Mouse (Mus musculus) megakaryocyte, embryonic 14.5 days (primary cell): ENCODE results near the gene Inpp5a. TPM values are rescaled to one million over a fixed set of nuclear protein-coding genes. Genes with fewer than 3 reads are reported as not detected.

Experiments
- H3K27me3 ChIP-seq: replicated peaks from 2 replicates; pipeline ENCODE3; 2012; ENCODE audit warnings: inconsistent platforms
- H3K36me3 ChIP-seq: replicated peaks from 2 replicates; pipeline ENCODE3; 2012; ENCODE audit warnings: low read length, inconsistent platforms, mixed read lengths
- H3K4me1 ChIP-seq: 2 replicates; pipeline ENCODE4 v1.6.1; 2012; ENCODE audit warnings: inconsistent platforms
- H3K4me3 ChIP-seq: replicated peaks from 2 replicates; pipeline ENCODE3; 2012; ENCODE audit warnings: moderate library complexity, mild to moderate bottlenecking, inconsistent platforms
- H3K9me3 ChIP-seq: 2 replicates; pipeline ENCODE4 v1.6.1; 2012; ENCODE audit warnings: inconsistent platforms
- FLI1 ChIP-seq: IDR thresholded peaks from 2 replicates; pipeline ENCODE4 v1.6.1; 2012; ENCODE audit warnings: low read length, inconsistent platforms, mixed read lengths
- GATA1 ChIP-seq: IDR thresholded peaks from 3 replicates; pipeline ENCODE4 v1.6.1; 2012; ENCODE audit warnings: mixed read lengths, low read length, inconsistent platforms, borderline replicate concordance
- polyA plus RNA-seq: library from polyadenylated mRNA; stranded (reverse); fragments of >175 nt; gene quantifications from 2 replicates; pipeline ENCODE4 v1.2.3, GENCODE M21; 2012; ENCODE audit warnings: low replicate concordance; ENCODE audit not compliant: insufficient read depth

Inpp5a gene
- polyA plus RNA-seq, 1 experiment, result 95.0 TPM

GRCm38 (mm10) chr7:139360890-139361559, 27.9 kb upstream of the Inpp5a start:
- Histone ChIP-seq H3K4me3 (peak overlapping the region; percentile 2), H3K36me3 (no peaks in the 10 kb centered on the region), H3K27me3 (no peaks in the 10 kb centered on the region), H3K9me3 (no peaks in the 10 kb centered on the region), H3K4me1 (peaks cover 98% of the 10 kb centered on the region)
- TF ChIP-seq GATA1 (no peak), FLI1 (no peak)

- H3K4me1 ChIP-seq, result peaks cover 100% of the 10 kb centered on the region
- TF ChIP-seq GATA1, result no peak
- no peak for TF ChIP-seq FLI1
These were observed 27.1 kb upstream of the Inpp5a start for GRCm38 (mm10) chr7:139361799-139362198.

GRCm38 (mm10) chr7:139362514-139362913, 26.4 kb upstream of the Inpp5a start:
- H3K4me1 ChIP-seq, result peaks cover 100% of the 10 kb centered on the region
- no peaks in the 10 kb centered on the region for H3K36me3 ChIP-seq
- H3K27me3 ChIP-seq, result no peaks in the 10 kb centered on the region
- no peak for TF ChIP-seq FLI1
- TF ChIP-seq GATA1, result no peak
- no peak overlapping the region for H3K4me3 ChIP-seq
- no peaks in the 10 kb centered on the region for H3K9me3 ChIP-seq

More at GRCm38 (mm10) chr7:139361799-139362198, 27.1 kb upstream of the Inpp5a start:
- H3K27me3 ChIP-seq, result no peaks in the 10 kb centered on the region
- no peak overlapping the region for H3K4me3 ChIP-seq
- H3K9me3 ChIP-seq, result no peaks in the 10 kb centered on the region
- H3K36me3 ChIP-seq, result no peaks in the 10 kb centered on the region

GRCm38 (mm10) chr7:139363281-139364004, 25.5 kb upstream of the Inpp5a start:
- no peaks in the 10 kb centered on the region for H3K9me3 ChIP-seq
- TF ChIP-seq FLI1 (no peak), GATA1 (no peak)
- H3K4me3 ChIP-seq, result peak overlapping the region; percentile 84
- peaks cover 100% of the 10 kb centered on the region for H3K4me1 ChIP-seq
- H3K36me3 ChIP-seq, result no peaks in the 10 kb centered on the region
- H3K27me3 ChIP-seq, result no peaks in the 10 kb centered on the region

GRCm38 (mm10) chr7:139364005-139364557, 24.8 kb upstream of the Inpp5a start:
- TF ChIP-seq FLI1 (no peak), GATA1 (no peak)
- Histone ChIP-seq H3K9me3 (no peaks in the 10 kb centered on the region), H3K4me1 (peaks cover 100% of the 10 kb centered on the region), H3K36me3 (no peaks in the 10 kb centered on the region), H3K27me3 (no peaks in the 10 kb centered on the region), H3K4me3 (peak overlapping the region; percentile 84)

GRCm38 (mm10) chr7:139364936-139365830, 23.7 kb upstream of the Inpp5a start:
- no peaks in the 10 kb centered on the region for H3K9me3 ChIP-seq
- H3K4me1 ChIP-seq, result peaks cover 100% of the 10 kb centered on the region
- TF ChIP-seq GATA1 (no peak), FLI1 (no peak)
- no peaks in the 10 kb centered on the region for H3K27me3 ChIP-seq
- peak overlapping the region; percentile 84 for H3K4me3 ChIP-seq
- H3K36me3 ChIP-seq, result no peaks in the 10 kb centered on the region

- TF ChIP-seq GATA1 (no peak), FLI1 (no peak)
- no peaks in the 10 kb centered on the region for H3K9me3 ChIP-seq
- H3K4me1 ChIP-seq, result peaks cover 100% of the 10 kb centered on the region
- no peaks in the 10 kb centered on the region for H3K27me3 ChIP-seq
- H3K4me3 ChIP-seq, result peak overlapping the region; percentile 57
- H3K36me3 ChIP-seq, result no peaks in the 10 kb centered on the region
These were observed 22.8 kb upstream of the Inpp5a start for GRCm38 (mm10) chr7:139366131-139366530.

GRCm38 (mm10) chr7:139366549-139366948, 22.4 kb upstream of the Inpp5a start:
- no peaks in the 10 kb centered on the region for H3K27me3 ChIP-seq
- TF ChIP-seq GATA1 (no peak), FLI1 (no peak)
- peak overlapping the region; percentile 2 for H3K4me3 ChIP-seq
- no peaks in the 10 kb centered on the region for H3K36me3 ChIP-seq
- H3K4me1 ChIP-seq, result peaks cover 100% of the 10 kb centered on the region
- H3K9me3 ChIP-seq, result no peaks in the 10 kb centered on the region

- peaks cover 93% of the 10 kb centered on the region for H3K4me1 ChIP-seq
- 0 out of 2 replicates have a peak, but pooled peaks cover 2% of the 10 kb centered on the region for H3K9me3 ChIP-seq
- peak overlapping the region; percentile 64 for H3K4me3 ChIP-seq
- H3K36me3 ChIP-seq, result no peaks in the 10 kb centered on the region
- no peak for TF ChIP-seq GATA1
- no peak for TF ChIP-seq FLI1
- no peaks in the 10 kb centered on the region for H3K27me3 ChIP-seq
These were observed 20.7 kb upstream of the Inpp5a start for GRCm38 (mm10) chr7:139368218-139368617.
